Mouse (Mus musculus): Measurements from ENCODE around the gene C1qb.

- TF ChIP-seq CTCF (IDR thresholded peaks at IDR 0.05; ENCODE audit: control insufficient read depth, insufficient read depth, insufficient read length) = no peak
- TF ChIP-seq MAX (IDR thresholded peaks at IDR 0.05) = no peak
- TF ChIP-seq USF1 (IDR thresholded peaks at IDR 0.05; ENCODE audit: low read depth) = no peak
- TF ChIP-seq MYOD1 (IDR thresholded peaks at IDR 0.05; ENCODE audit: control insufficient read depth, insufficient read length, low read depth) = no peak
- no peak for TF ChIP-seq MYOG (IDR thresholded peaks at IDR 0.05; ENCODE audit: control insufficient read depth, extremely low read depth, insufficient read length)
Observed at GRCm38 (mm10) chr4:136848565-136848964, 37.4 kb downstream of the C1qb start.

Measured in C2C12 (cell line).